8 mouse cellular contexts compared by ENCODE assay signal in the genomic region with DNA sequence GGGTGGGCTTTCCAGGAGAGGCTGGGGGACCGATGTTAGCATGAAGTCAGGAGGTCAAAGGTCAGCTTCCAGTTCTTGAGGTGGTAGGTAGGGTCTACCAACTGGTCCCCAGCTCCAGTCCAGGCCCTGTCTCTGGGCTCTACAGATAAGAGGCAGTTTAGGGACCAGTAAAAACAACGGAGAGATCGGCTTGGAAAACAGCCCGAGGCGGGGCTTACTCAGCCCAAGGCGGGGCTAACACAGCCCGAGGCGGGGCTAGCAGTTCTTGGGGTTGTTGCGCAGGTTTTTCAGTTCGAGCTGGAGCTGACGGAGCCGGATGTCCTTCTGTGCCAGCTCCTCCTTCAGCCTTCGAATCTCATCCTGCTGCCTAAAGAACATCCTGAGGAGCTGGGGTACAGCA.
DNase-seq lines count a peak whose midpoint lies in the region; ATAC-seq and TF ChIP-seq lines count a peak whose summit lies in the region.

No protein-coding gene starts in this region.

- H3K9me3 ChIP-seq in heart, embryonic 14.5 days (ENCODE audit: control insufficient read depth, low read length) = no peaks in the 10 kb centered on the region
- H3K9me3 ChIP-seq in kidney, embryonic 15.5 days (replicated peaks) = peaks cover 4% of the 10 kb centered on the region; the same call in 1 of the 2 replicates
- no peaks in the 10 kb centered on the region for H3K9me3 ChIP-seq in liver, embryonic 16.5 days (replicated peaks; ENCODE audit: control insufficient read depth, low read length)
- no peaks in the 10 kb centered on the region for H3K9me3 ChIP-seq in neural tube, embryonic 11.5 days (ENCODE audit: control insufficient read depth, low read length)

- no peaks in the 10 kb centered on the region for H3K4me1 ChIP-seq in embryonic fibroblast, embryonic 13.5 days (ENCODE audit: control insufficient read depth, insufficient read depth, low read length)
- peaks cover 21 to 44% of the 10 kb centered on the region in 2 experiments for H3K4me1 ChIP-seq in heart, embryonic 14.5 days (ENCODE audit: control insufficient read depth in 2 of 2, insufficient read depth in 2 of 2, low read length in 2 of 2)
- H3K4me1 ChIP-seq in kidney, embryonic 15.5 days = peaks cover 31% of the 10 kb centered on the region
- H3K4me1 ChIP-seq in liver, embryonic 16.5 days (ENCODE audit: control insufficient read depth, low read depth, low read length) = peaks cover 10% of the 10 kb centered on the region
- no peaks in the 10 kb centered on the region; the same call in 1 of the 2 replicates for H3K4me1 ChIP-seq in neural tube, embryonic 11.5 days (ENCODE audit: control insufficient read depth, insufficient read depth, low read length)

- H3K36me3 ChIP-seq in heart, embryonic 14.5 days (ENCODE audit: control insufficient read depth, insufficient read depth, low read length) = no peaks in the 10 kb centered on the region
- H3K36me3 ChIP-seq in kidney, embryonic 15.5 days = peaks cover 7% of the 10 kb centered on the region; the same call in 1 of the 2 replicates
- no peaks in the 10 kb centered on the region for H3K36me3 ChIP-seq in liver, embryonic 16.5 days (ENCODE audit: control insufficient read depth, insufficient read depth)
- H3K36me3 ChIP-seq in neural tube, embryonic 11.5 days (ENCODE audit: control insufficient read depth, insufficient read depth, low read length) = no peaks in the 10 kb centered on the region

- TF ChIP-seq CTCF in embryonic fibroblast, embryonic 13.5 days (IDR thresholded peaks at IDR 0.05; ENCODE audit: borderline replicate concordance, insufficient read depth, low read length) = no peak

- peak overlapping the region; percentile 55 for H3K4me2 ChIP-seq in heart, embryonic 14.5 days (ENCODE audit: low read length)
- H3K4me2 ChIP-seq in kidney, embryonic 15.5 days = peak overlapping the region; percentile 57
- H3K4me2 ChIP-seq in liver, embryonic 16.5 days (ENCODE audit: low read depth, low read length) = peak overlapping the region; percentile 59
- H3K4me2 ChIP-seq in neural tube, embryonic 11.5 days (ENCODE audit: low read depth) = peak overlapping the region; percentile 27

- no peak overlapping the region for H3K4me3 ChIP-seq in embryonic fibroblast, embryonic 13.5 days (ENCODE audit: insufficient read depth, low read length)
- peak overlapping the region; percentile 2 to 23; a peak in 2 of 4 replicates for H3K4me3 ChIP-seq in heart, embryonic 14.5 days (ENCODE audit: control insufficient read depth in 1 of 2, insufficient read depth in 1 of 2, low read depth in 1 of 2, low read length in 2 of 2)
- peak overlapping the region; percentile 24 for H3K4me3 ChIP-seq in kidney, embryonic 15.5 days (replicated peaks)
- peak overlapping the region; percentile 37 for H3K4me3 ChIP-seq in liver, embryonic 16.5 days (ENCODE audit: low read depth, low read length)
- H3K4me3 ChIP-seq in neural tube, embryonic 11.5 days (ENCODE audit: low read depth, low read length) = peak overlapping the region; percentile 15; the same call in 1 of the 2 replicates

- peak overlapping the region; percentile 43; the same call in 1 of the 2 replicates for H3K9ac ChIP-seq in heart, embryonic 14.5 days (ENCODE audit: low read length)
- H3K9ac ChIP-seq in kidney, embryonic 15.5 days = 0 out of 2 replicates have a peak overlapping the region, but pooled peaks have one; percentile 5
- H3K9ac ChIP-seq in liver, embryonic 16.5 days (ENCODE audit: low read depth, low read length) = no peak overlapping the region
- peak overlapping the region; percentile 26; the same call in 1 of the 2 replicates for H3K9ac ChIP-seq in neural tube, embryonic 11.5 days (ENCODE audit: low read length)

- peak; percentile 85 to 91 for DNase-seq in adrenal gland, postnatal 36 days
- DNase-seq in neural tube, embryonic 11.5 days (ENCODE audit: low spot score) = peak; percentile 55
- DNase-seq in thymus, adult 18-20 months = peak; percentile 50 to 55

- H3K27me3 ChIP-seq in heart, embryonic 14.5 days (ENCODE audit: control insufficient read depth, insufficient read depth, low read length) = no peaks in the 10 kb centered on the region
- no peaks in the 10 kb centered on the region for H3K27me3 ChIP-seq in kidney, embryonic 15.5 days
- no peaks in the 10 kb centered on the region for H3K27me3 ChIP-seq in liver, embryonic 16.5 days (ENCODE audit: control insufficient read depth, insufficient read depth, low read depth, low read length)
- no peaks in the 10 kb centered on the region for H3K27me3 ChIP-seq in neural tube, embryonic 11.5 days (ENCODE audit: control insufficient read depth, insufficient read depth, low read length)

- TF ChIP-seq POLR2A in embryonic fibroblast, embryonic 13.5 days (IDR thresholded peaks at IDR 0.05; ENCODE audit: low read depth, low read length) = peak; percentile 45

- H3K27ac ChIP-seq in embryonic fibroblast, embryonic 13.5 days (ENCODE audit: insufficient read depth, low read length) = no peak overlapping the region
- peak overlapping the region; percentile 50 to 79 for H3K27ac ChIP-seq in heart, embryonic 14.5 days (replicated peaks in 1 of 2; ENCODE audit: control insufficient read depth in 1 of 2, insufficient read depth in 1 of 2, low read depth in 2 of 2, low read length in 2 of 2)
- H3K27ac ChIP-seq in kidney, embryonic 15.5 days = peak overlapping the region; percentile 20
- peak overlapping the region; percentile 36 for H3K27ac ChIP-seq in liver, embryonic 16.5 days (ENCODE audit: low read length)
- H3K27ac ChIP-seq in neural tube, embryonic 11.5 days (ENCODE audit: low read depth, low read length) = no peak overlapping the region

- ATAC-seq in CD4-positive, CD25-positive, alpha-beta regulatory T cell, adult 4 months = peak; percentile 95
- ATAC-seq in heart, embryonic 14.5 days (ENCODE audit: insufficient number of reproducible peaks, insufficient read depth, low FRiP score, low read depth) = peak; percentile 70
- peak; percentile 79 for ATAC-seq in kidney, embryonic 15.5 days (replicated peaks; ENCODE audit: low FRiP score)
- ATAC-seq in liver, embryonic 16.5 days (ENCODE audit: low read depth) = peak; percentile 88
- no peak; the same call in 1 of the 2 replicates for ATAC-seq in neural tube, embryonic 11.5 days (ENCODE audit: insufficient read depth, low FRiP score, low TSS enrichment)

- WGBS in heart, embryonic 14.5 days = 6% methylated on average over 13 of the region's 13 CpGs
- WGBS in kidney, embryonic 15.5 days = 2% methylated on average over 13 of the region's 13 CpGs
- WGBS in liver, embryonic 16.5 days (ENCODE audit: insufficient replicate concordance) = 1% methylated on average over 13 of the region's 13 CpGs
- WGBS in neural tube, embryonic 11.5 days = 2% methylated on average over 13 of the region's 13 CpGs

Comparison
In these comparisons a context has a peak if more than half of its experiments do, and no peak if none do; other contexts are left out.
1. H3K27ac ChIP-seq: peak in heart, embryonic 14.5 days (2 of 2), kidney, embryonic 15.5 days (single experiment) and liver, embryonic 16.5 days (single experiment); none in embryonic fibroblast, embryonic 13.5 days (single experiment) and neural tube, embryonic 11.5 days (single experiment).
2. Peak in every context shown above with its lines, with median percentiles within 50 percentile points of each other: DNase-seq and H3K4me2 ChIP-seq.